Mouse (Mus musculus): ENCODE measurements around the gene Gdf15. TPM values are rescaled to one million over a fixed set of nuclear protein-coding genes. Genes with fewer than 3 reads are reported as not detected.

Gdf15 gene
- polyA plus RNA-seq, 1 experiment = 3.1 TPM

GRCm38 (mm10) chr8:70659604-70660272 lies 27.5 kb upstream of the Gdf15 start:
- H3K27ac ChIP-seq (ENCODE audit: insufficient read depth, low read length) = 0 out of 2 replicates have a peak overlapping the region, but pooled peaks have one; percentile 4
- TF ChIP-seq POLR2A (IDR thresholded peaks at IDR 0.05; ENCODE audit: low read depth, low read length) = peak; percentile 94
- TF ChIP-seq CTCF (IDR thresholded peaks at IDR 0.05; ENCODE audit: borderline replicate concordance, insufficient read depth, low read length) = no peak
- H3K4me3 ChIP-seq (ENCODE audit: insufficient read depth, low read length) = peak overlapping the region; percentile 73
- H3K4me1 ChIP-seq (ENCODE audit: control insufficient read depth, insufficient read depth, low read length) = 0 out of 2 replicates have a peak, but pooled peaks cover 2% of the 10 kb centered on the region

DNA sequence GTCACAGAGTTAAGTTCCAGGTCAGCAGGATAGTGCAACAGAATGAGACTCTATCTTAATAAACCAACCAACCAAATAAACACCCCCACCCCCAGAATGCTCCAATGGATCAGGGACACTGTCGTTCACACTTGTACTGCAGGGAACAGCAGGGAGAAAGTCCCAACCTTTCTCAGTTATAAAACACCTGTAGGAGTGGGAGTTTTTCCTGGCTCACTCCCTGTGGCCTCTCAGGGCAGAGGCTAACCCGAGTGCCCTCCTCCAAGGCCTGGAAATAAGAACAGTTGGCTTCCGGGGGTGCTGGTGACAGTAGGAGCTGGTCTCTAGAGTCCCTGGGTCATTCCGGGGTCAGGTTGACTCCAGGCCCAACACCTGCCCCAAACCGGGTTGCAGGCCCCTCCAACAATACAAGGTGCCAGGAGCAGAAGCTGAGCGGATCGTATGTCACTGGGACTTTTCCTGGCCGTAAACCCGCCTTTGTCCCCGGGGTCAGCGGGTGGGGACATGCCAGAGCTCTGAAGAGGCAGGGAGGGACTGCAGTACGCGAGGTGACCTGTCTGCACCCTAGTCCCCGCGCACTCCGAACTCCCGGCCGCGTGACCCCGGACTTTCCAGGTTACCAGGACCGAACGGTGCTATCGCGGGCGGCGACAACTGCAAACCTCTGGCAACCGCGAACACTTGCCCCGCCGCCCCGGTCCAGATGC lies 26.8 kb upstream of the Gdf15 start:
- H3K4me3 ChIP-seq (ENCODE audit: insufficient read depth, low read length) = peak overlapping the region; percentile 73
- TF ChIP-seq CTCF (IDR thresholded peaks at IDR 0.05; ENCODE audit: borderline replicate concordance, insufficient read depth, low read length) (no peak), POLR2A (IDR thresholded peaks at IDR 0.05; ENCODE audit: low read depth, low read length) (no peak)
- H3K4me1 ChIP-seq (ENCODE audit: control insufficient read depth, insufficient read depth, low read length) = 0 out of 2 replicates have a peak, but pooled peaks cover 2% of the 10 kb centered on the region
- H3K27ac ChIP-seq (ENCODE audit: insufficient read depth, low read length) = peak overlapping the region; percentile 37; the same call in 1 of the 2 replicates

GRCm38 (mm10) chr8:70657739-70658138 lies 25.5 kb upstream of the Gdf15 start:
- Histone ChIP-seq H3K4me1 (ENCODE audit: control insufficient read depth, insufficient read depth, low read length) (0 out of 2 replicates have a peak, but pooled peaks cover 2% of the 10 kb centered on the region), H3K27ac (ENCODE audit: insufficient read depth, low read length) (peak overlapping the region; percentile 54), H3K4me3 (ENCODE audit: insufficient read depth, low read length) (peak overlapping the region; percentile 16; the same call in 1 of the 2 replicates)
- TF ChIP-seq CTCF (IDR thresholded peaks at IDR 0.05; ENCODE audit: borderline replicate concordance, insufficient read depth, low read length) (no peak), POLR2A (IDR thresholded peaks at IDR 0.05; ENCODE audit: low read depth, low read length) (no peak)

DNA sequence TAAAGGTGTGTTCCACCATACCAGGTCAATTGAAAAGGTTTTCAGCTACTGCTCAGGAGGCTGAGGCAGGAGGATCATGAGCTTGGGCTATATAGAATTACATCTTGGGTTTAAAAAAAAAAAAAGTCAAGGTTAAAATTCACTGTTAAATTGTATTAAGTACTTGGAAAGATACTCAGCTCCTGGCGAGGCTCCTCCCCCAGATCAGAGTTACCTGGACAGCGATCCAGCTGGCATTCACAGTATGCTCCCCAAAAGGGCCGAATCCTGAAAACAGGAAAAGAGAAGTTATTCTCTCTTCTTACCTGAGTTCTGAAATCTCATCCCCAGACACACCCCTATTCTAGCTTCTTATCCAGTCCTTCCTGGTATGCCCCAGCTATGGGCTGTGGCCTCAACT lies 25.0 kb upstream of the Gdf15 start:
- TF ChIP-seq CTCF (IDR thresholded peaks at IDR 0.05; ENCODE audit: borderline replicate concordance, insufficient read depth, low read length) (no peak), POLR2A (IDR thresholded peaks at IDR 0.05; ENCODE audit: low read depth, low read length) (no peak)
- 0 out of 2 replicates have a peak, but pooled peaks cover 2% of the 10 kb centered on the region for H3K4me1 ChIP-seq (ENCODE audit: control insufficient read depth, insufficient read depth, low read length)
- H3K4me3 ChIP-seq (ENCODE audit: insufficient read depth, low read length) = no peak overlapping the region
- H3K27ac ChIP-seq (ENCODE audit: insufficient read depth, low read length) = no peak overlapping the region

DNA sequence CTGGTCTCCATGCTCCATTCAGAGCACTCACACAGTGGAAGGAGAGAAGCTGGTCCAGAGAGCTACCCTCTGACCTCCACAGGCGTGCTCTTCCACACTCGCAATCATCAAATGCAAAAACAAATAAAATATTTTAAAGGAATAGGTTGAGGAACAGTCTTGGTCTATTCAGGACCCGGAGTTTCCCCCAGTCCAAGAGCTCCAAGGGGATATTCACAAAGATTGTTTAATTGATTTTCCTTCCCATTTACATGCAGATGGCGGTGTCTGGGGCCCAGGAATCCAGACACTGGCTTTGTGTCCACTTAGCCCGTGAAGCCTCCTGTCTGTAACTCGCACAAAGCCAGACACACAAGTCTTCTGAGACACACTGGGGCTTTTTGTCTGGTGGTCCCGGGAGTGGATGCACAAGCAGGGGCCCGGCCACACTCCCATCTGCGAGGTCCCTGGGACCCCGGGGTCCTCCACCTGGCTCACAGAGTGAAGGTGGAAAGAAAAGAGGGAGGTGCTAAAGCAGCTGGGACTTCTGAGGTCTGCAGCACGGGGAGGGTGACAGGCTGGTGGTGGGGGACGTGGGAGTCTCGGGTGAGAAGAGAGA lies 24.0 kb upstream of the Gdf15 start:
- Histone ChIP-seq H3K4me3 (ENCODE audit: insufficient read depth, low read length) (no peak overlapping the region), H3K27ac (ENCODE audit: insufficient read depth, low read length) (no peak overlapping the region), H3K4me1 (ENCODE audit: control insufficient read depth, insufficient read depth, low read length) (0 out of 2 replicates have a peak, but pooled peaks cover 2% of the 10 kb centered on the region)
- TF ChIP-seq POLR2A (IDR thresholded peaks at IDR 0.05; ENCODE audit: low read depth, low read length) (no peak), CTCF (IDR thresholded peaks at IDR 0.05; ENCODE audit: borderline replicate concordance, insufficient read depth, low read length) (no peak)

- TF ChIP-seq POLR2A (IDR thresholded peaks at IDR 0.05; ENCODE audit: low read depth, low read length) (no peak), CTCF (IDR thresholded peaks at IDR 0.05; ENCODE audit: borderline replicate concordance, insufficient read depth, low read length) (no peak)
- no peak overlapping the region for H3K27ac ChIP-seq (ENCODE audit: insufficient read depth, low read length)
- H3K4me1 ChIP-seq (ENCODE audit: control insufficient read depth, insufficient read depth, low read length) = 0 out of 2 replicates have a peak, but pooled peaks cover 2% of the 10 kb centered on the region
- H3K4me3 ChIP-seq (ENCODE audit: insufficient read depth, low read length) = no peak overlapping the region
These were observed 23.2 kb upstream of the Gdf15 start for GRCm38 (mm10) chr8:70655469-70655868.

DNA sequence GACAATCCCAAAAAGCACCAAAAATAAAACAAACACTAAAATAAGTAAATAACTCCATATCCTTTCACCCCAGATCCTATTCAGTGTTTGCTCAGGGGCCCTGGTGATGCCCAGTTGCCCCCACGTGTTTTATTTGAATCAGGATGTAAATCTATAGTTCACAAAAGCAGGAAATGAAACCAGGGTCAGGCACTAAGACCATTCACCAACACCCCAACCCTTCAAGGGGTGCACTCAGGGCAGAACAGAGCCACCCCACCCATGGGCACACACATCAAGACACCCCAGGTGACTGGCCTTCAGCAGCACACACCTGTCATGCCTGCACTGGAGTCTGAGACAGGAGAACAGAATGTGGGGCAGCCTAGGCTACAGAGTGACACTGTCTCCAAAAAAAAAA lies 21.9 kb upstream of the Gdf15 start:
- Histone ChIP-seq H3K4me3 (ENCODE audit: insufficient read depth, low read length) (no peak overlapping the region), H3K4me1 (ENCODE audit: control insufficient read depth, insufficient read depth, low read length) (0 out of 2 replicates have a peak, but pooled peaks cover 2% of the 10 kb centered on the region), H3K27ac (ENCODE audit: insufficient read depth, low read length) (no peak overlapping the region)
- TF ChIP-seq CTCF (IDR thresholded peaks at IDR 0.05; ENCODE audit: borderline replicate concordance, insufficient read depth, low read length) (no peak), POLR2A (IDR thresholded peaks at IDR 0.05; ENCODE audit: low read depth, low read length) (no peak)

DNA sequence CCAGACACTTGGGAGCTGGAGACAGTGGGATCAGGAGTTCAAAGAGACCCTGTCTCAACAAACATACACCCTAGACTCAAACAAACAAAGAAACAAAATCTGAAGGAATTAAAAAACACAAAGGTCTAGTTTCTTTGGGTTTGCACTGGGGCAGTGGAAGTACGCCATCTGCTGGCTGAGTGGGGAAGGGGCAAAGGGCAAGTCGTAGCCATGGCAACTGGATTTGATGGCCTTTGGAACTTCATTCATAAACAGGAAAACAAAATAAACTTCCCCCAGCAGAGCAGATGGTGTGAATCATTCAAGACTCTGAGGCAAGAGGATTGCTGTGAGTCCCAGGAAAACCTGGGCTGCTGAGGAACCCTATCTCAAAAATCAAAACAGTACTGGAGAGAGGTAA lies 21.0 kb upstream of the Gdf15 start:
- Histone ChIP-seq H3K4me3 (ENCODE audit: insufficient read depth, low read length) (no peak overlapping the region), H3K4me1 (ENCODE audit: control insufficient read depth, insufficient read depth, low read length) (no peaks in the 10 kb centered on the region), H3K27ac (ENCODE audit: insufficient read depth, low read length) (no peak overlapping the region)
- TF ChIP-seq CTCF (IDR thresholded peaks at IDR 0.05; ENCODE audit: borderline replicate concordance, insufficient read depth, low read length) (peak; percentile 78; the same call in 1 of the 2 replicates), POLR2A (IDR thresholded peaks at IDR 0.05; ENCODE audit: low read depth, low read length) (no peak)

GRCm38 (mm10) chr8:70650351-70650750 lies 18.1 kb upstream of the Gdf15 start:
- H3K27ac ChIP-seq (ENCODE audit: insufficient read depth, low read length) = peak overlapping the region; percentile 36; the same call in 1 of the 2 replicates
- H3K4me3 ChIP-seq (ENCODE audit: insufficient read depth, low read length) = no peak overlapping the region
- no peaks in the 10 kb centered on the region for H3K4me1 ChIP-seq (ENCODE audit: control insufficient read depth, insufficient read depth, low read length)
- TF ChIP-seq POLR2A (IDR thresholded peaks at IDR 0.05; ENCODE audit: low read depth, low read length) = no peak
- TF ChIP-seq CTCF (IDR thresholded peaks at IDR 0.05; ENCODE audit: borderline replicate concordance, insufficient read depth, low read length) = no peak
